Comparison of ENCODE assay signal across 8 mouse cellular contexts in the genomic region with DNA sequence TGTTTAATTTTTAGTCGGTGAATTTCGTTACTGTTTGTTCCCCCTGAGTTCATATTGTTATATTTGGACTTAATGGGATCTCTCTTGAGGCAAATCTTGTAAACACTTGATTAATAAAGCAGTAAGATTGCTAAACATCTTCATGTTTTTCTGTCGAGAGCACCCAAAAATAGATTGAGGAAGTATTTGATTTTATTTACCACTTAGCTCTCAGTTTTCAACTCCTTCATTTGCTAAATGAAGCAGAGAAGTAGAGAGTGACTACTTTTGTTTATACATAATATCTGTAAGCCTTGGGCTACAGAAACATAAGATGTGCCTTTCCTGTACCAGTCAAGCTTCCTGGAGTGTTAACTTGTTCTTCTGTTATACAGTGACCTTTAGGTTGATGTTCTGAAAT. TPM values are rescaled to one million over a fixed set of nuclear protein-coding genes. Genes with fewer than 3 reads are reported as not detected.
DNase-seq lines count a peak whose midpoint lies in the region; ATAC-seq and TF ChIP-seq lines count a peak whose summit lies in the region.

No protein-coding gene starts in this region.

- peaks cover 5% of the 10 kb centered on the region for H3K36me3 ChIP-seq in kidney, embryonic 16.5 days (ENCODE audit: insufficient read depth, low read length)
- H3K36me3 ChIP-seq in embryonic facial prominence, embryonic 10.5 days (replicated peaks) = peaks cover 6% of the 10 kb centered on the region
- H3K36me3 ChIP-seq in intestine, embryonic 15.5 days = no peaks in the 10 kb centered on the region
- no peaks in the 10 kb centered on the region for H3K36me3 ChIP-seq in myocyte (ENCODE audit: control insufficient read depth, insufficient read depth)

- no peak for TF ChIP-seq POLR2A in myocyte (IDR thresholded peaks at IDR 0.05; ENCODE audit: insufficient read length, low read depth)

- H3K9ac ChIP-seq in kidney, embryonic 16.5 days (replicated peaks; ENCODE audit: low read length) = peak overlapping the region; percentile 96; the same call in 1 of the 2 replicates
- no peak overlapping the region for H3K9ac ChIP-seq in intestine, embryonic 15.5 days

- DNase-seq in kidney, postnatal 10 days = no peak
- no peak for DNase-seq in embryonic facial prominence, embryonic 10.5 days (ENCODE audit: low spot score)
- no peak for DNase-seq in left cerebral cortex, adult 11 months (ENCODE audit: low spot score)
- DNase-seq in thymus, postnatal 25 days = no peak

- no peak for ATAC-seq in kidney, embryonic 16.5 days (ENCODE audit: low FRiP score, low TSS enrichment)
- no peak for ATAC-seq in intestine, embryonic 15.5 days
- no peak for ATAC-seq in inflammation-experienced regulatory T-cells, adult 6 months

- H3K9me3 ChIP-seq in kidney, embryonic 16.5 days (ENCODE audit: low read length) = no peaks in the 10 kb centered on the region
- H3K9me3 ChIP-seq in embryonic facial prominence, embryonic 10.5 days = no peaks in the 10 kb centered on the region
- no peaks in the 10 kb centered on the region for H3K9me3 ChIP-seq in intestine, embryonic 15.5 days

- H3ac ChIP-seq in myocyte (ENCODE audit: control insufficient read depth, insufficient read length) = no peak overlapping the region

- H3K27me3 ChIP-seq in kidney, embryonic 16.5 days (ENCODE audit: insufficient read depth, low read length) = no peaks in the 10 kb centered on the region
- no peaks in the 10 kb centered on the region for H3K27me3 ChIP-seq in embryonic facial prominence, embryonic 10.5 days (replicated peaks; ENCODE audit: low read depth, poor library complexity, severe bottlenecking)
- no peaks in the 10 kb centered on the region for H3K27me3 ChIP-seq in intestine, embryonic 15.5 days (replicated peaks)
- no peaks in the 10 kb centered on the region for H3K27me3 ChIP-seq in myocyte (ENCODE audit: control insufficient read depth, insufficient read depth, insufficient read length)

- no peak overlapping the region for H3K27ac ChIP-seq in kidney, embryonic 16.5 days (ENCODE audit: low read length)
- peak overlapping the region; percentile 98; the same call in 1 of the 2 replicates for H3K27ac ChIP-seq in embryonic facial prominence, embryonic 10.5 days (replicated peaks)
- H3K27ac ChIP-seq in intestine, embryonic 15.5 days = no peak overlapping the region

- H3K4me1 ChIP-seq in kidney, embryonic 16.5 days (ENCODE audit: insufficient read depth, low read length) = peaks cover 18% of the 10 kb centered on the region
- peaks cover 30% of the 10 kb centered on the region for H3K4me1 ChIP-seq in embryonic facial prominence, embryonic 10.5 days
- peaks cover 7% of the 10 kb centered on the region; the same call in 1 of the 2 replicates for H3K4me1 ChIP-seq in intestine, embryonic 15.5 days (replicated peaks)

- peak overlapping the region; percentile 71 for H3K4me3 ChIP-seq in kidney, embryonic 16.5 days (ENCODE audit: low read length)
- H3K4me3 ChIP-seq in embryonic facial prominence, embryonic 10.5 days = peak overlapping the region; percentile 92
- H3K4me3 ChIP-seq in intestine, embryonic 15.5 days (replicated peaks) = peak overlapping the region; percentile 82
- peak overlapping the region; percentile 43 for H3K4me3 ChIP-seq in myocyte

- 19% methylated on average over 3 of the region's 3 CpGs for WGBS in kidney, embryonic 16.5 days
- WGBS in embryonic facial prominence, embryonic 10.5 days = 50% methylated on average over 3 of the region's 3 CpGs
- WGBS in intestine, embryonic 15.5 days = 29% methylated on average over 3 of the region's 3 CpGs

- peak overlapping the region; percentile 76 for H3K4me2 ChIP-seq in kidney, embryonic 16.5 days (replicated peaks; ENCODE audit: low read depth, low read length)
- H3K4me2 ChIP-seq in intestine, embryonic 15.5 days (replicated peaks) = peak overlapping the region; percentile 70
- H3K4me2 ChIP-seq in myocyte (ENCODE audit: low read depth) = peak overlapping the region; percentile 62

- H3K79me2 ChIP-seq in myocyte (ENCODE audit: control insufficient read depth, insufficient read depth) = peaks cover 58% of the 10 kb centered on the region

TF ChIP-seq in myocyte, 11 proteins besides CTCF, POLR2A, EP300 and RAD21:
- TF ChIP-seq MYOD1 (IDR thresholded peaks at IDR 0.05; ENCODE audit: control insufficient read depth in 1 of 3, insufficient read length in 2 of 3, low read depth in 2 of 3) = no peak
- no peak for TF ChIP-seq POLR2AphosphoS2 (IDR thresholded peaks at IDR 0.05; ENCODE audit: insufficient read length, low read depth)
- TF ChIP-seq E2F4 (IDR thresholded peaks at IDR 0.05; ENCODE audit: insufficient read depth) = no peak
- no peak for TF ChIP-seq TCF3 (IDR thresholded peaks at IDR 0.05; ENCODE audit: insufficient read length, low read depth)
- TF ChIP-seq SRF (IDR thresholded peaks at IDR 0.05; ENCODE audit: control insufficient read depth, insufficient read length, low read depth) = no peak
- TF ChIP-seq TCF12 (IDR thresholded peaks at IDR 0.05; ENCODE audit: insufficient read depth, poor library complexity, severe bottlenecking) = no peak
- no peak for TF ChIP-seq REST (IDR thresholded peaks at IDR 0.05; ENCODE audit: insufficient read depth, insufficient read length)
- no peak for TF ChIP-seq USF1 (IDR thresholded peaks at IDR 0.05; ENCODE audit: low read depth)
- TF ChIP-seq MYOG (IDR thresholded peaks at IDR 0.05; ENCODE audit: control insufficient read depth in 1 of 3, insufficient read depth in 1 of 3, insufficient read length in 2 of 3, low read depth in 2 of 3) = no peak

RNA-seq across cellular contexts. Expression of a gene that starts 6.0 kb away (rescaled TPM):
- polyA plus RNA-seq in kidney, embryonic 16.5 days (2015; fragmentation: Nextera tagmentation; extraction: Ambion mirVana) = 4.0 and 4.3 TPM in 2 replicates
- polyA plus RNA-seq in embryonic facial prominence, embryonic 10.5 days (2016; fragmentation: Nextera tagmentation; extraction: Ambion mirVana) = 4.2 and 4.7 TPM in 2 replicates
- polyA plus RNA-seq in intestine, embryonic 15.5 days (2015; fragmentation: Nextera tagmentation; extraction: Ambion mirVana) = 1.6 and 1.8 TPM in 2 replicates
- polyA plus RNA-seq in myocyte (2012; fragmentation: generic; extraction: Trizol) = 0.47 TPM
- polyA plus RNA-seq in inflammation-experienced regulatory T-cells, adult 6 months (2017; shearing (Covaris generic)) = 1 to 10 TPM; 1.2 to 2.1 (median 1.4) TPM

RNA-seq across cellular contexts. Expression of a gene that starts 6.2 kb away (rescaled TPM):
- 36.4 and 37.1 TPM in 2 replicates for polyA plus RNA-seq in kidney, embryonic 16.5 days (2015; fragmentation: Nextera tagmentation; extraction: Ambion mirVana)
- 38.7 and 44.3 TPM in 2 replicates for polyA plus RNA-seq in embryonic facial prominence, embryonic 10.5 days (2016; fragmentation: Nextera tagmentation; extraction: Ambion mirVana)
- polyA plus RNA-seq in intestine, embryonic 15.5 days (2015; fragmentation: Nextera tagmentation; extraction: Ambion mirVana) = 36.0 and 42.5 TPM in 2 replicates
- 6.4 TPM for polyA plus RNA-seq in myocyte (2012; fragmentation: generic; extraction: Trizol)
- polyA plus RNA-seq in inflammation-experienced regulatory T-cells, adult 6 months (2017; shearing (Covaris generic)) = 10 to 100 TPM; 67.5 to 88.1 (median 83.0) TPM
